Mouse (Mus musculus): ENCODE measurements around the gene F3. TPM values are rescaled to one million over a fixed set of nuclear protein-coding genes. Genes with fewer than 3 reads are reported as not detected.

F3 gene
- polyA plus RNA-seq, 1 experiment from 2014 or later, result 12.1 TPM

GRCm38 (mm10) chr3:121693001-121693730 is 30.2 kb upstream of the F3 start:
- Histone ChIP-seq H3K4me3 (no peak overlapping the region), H3K4me1 (peaks cover 11% of the 10 kb centered on the region), H3K27ac (replicated peaks) (no peak overlapping the region), H3K9me3 (no peaks in the 10 kb centered on the region), H3K27me3 (replicated peaks; ENCODE audit: low read depth, poor library complexity, severe bottlenecking) (no peaks in the 10 kb centered on the region), H3K36me3 (replicated peaks) (no peaks in the 10 kb centered on the region)
- DNase-seq (ENCODE audit: low spot score), result no peak
- 64% methylated on average over 13 of the region's 13 CpGs for WGBS

GRCm38 (mm10) chr3:121693746-121694145 is 29.6 kb upstream of the F3 start:
- Histone ChIP-seq H3K36me3 (replicated peaks) (no peaks in the 10 kb centered on the region), H3K27ac (replicated peaks) (no peak overlapping the region), H3K4me3 (no peak overlapping the region), H3K27me3 (replicated peaks; ENCODE audit: low read depth, poor library complexity, severe bottlenecking) (no peaks in the 10 kb centered on the region), H3K4me1 (peaks cover 14% of the 10 kb centered on the region), H3K9me3 (no peaks in the 10 kb centered on the region)
- DNase-seq (ENCODE audit: low spot score), result no peak
- 71% methylated on average over 5 of the region's 5 CpGs for WGBS

- Histone ChIP-seq H3K36me3 (replicated peaks) (no peaks in the 10 kb centered on the region), H3K4me3 (no peak overlapping the region), H3K27me3 (replicated peaks; ENCODE audit: low read depth, poor library complexity, severe bottlenecking) (no peaks in the 10 kb centered on the region), H3K27ac (replicated peaks) (no peak overlapping the region), H3K4me1 (peaks cover 42% of the 10 kb centered on the region), H3K9me3 (no peaks in the 10 kb centered on the region)
- DNase-seq (ENCODE audit: low spot score), result no peak
- 90% methylated on average over 7 of the region's 7 CpGs for WGBS
Observed at GRCm38 (mm10) chr3:121697169-121697568, 26.2 kb upstream of the F3 start.

GRCm38 (mm10) chr3:121699401-121699800 is 23.9 kb upstream of the F3 start:
- H3K27ac ChIP-seq (replicated peaks), result peak overlapping the region; percentile 40; the same call in 1 of the 2 replicates
- peaks cover 31% of the 10 kb centered on the region for H3K4me1 ChIP-seq
- DNase-seq (ENCODE audit: low spot score), result no peak
- no peak overlapping the region for H3K4me3 ChIP-seq
- no peaks in the 10 kb centered on the region for H3K36me3 ChIP-seq (replicated peaks)
- no peaks in the 10 kb centered on the region for H3K27me3 ChIP-seq (replicated peaks; ENCODE audit: low read depth, poor library complexity, severe bottlenecking)
- no peaks in the 10 kb centered on the region for H3K9me3 ChIP-seq
- 84% methylated on average over 4 of the region's 4 CpGs for WGBS

GRCm38 (mm10) chr3:121699849-121700248 is 23.5 kb upstream of the F3 start:
- H3K27me3 ChIP-seq (replicated peaks; ENCODE audit: low read depth, poor library complexity, severe bottlenecking), result no peaks in the 10 kb centered on the region
- WGBS, result 93% methylated on average over 4 of the region's 4 CpGs
- DNase-seq (ENCODE audit: low spot score), result no peak
- H3K9me3 ChIP-seq, result no peaks in the 10 kb centered on the region
- peaks cover 31% of the 10 kb centered on the region for H3K4me1 ChIP-seq
- H3K4me3 ChIP-seq, result no peak overlapping the region
- H3K36me3 ChIP-seq (replicated peaks), result no peaks in the 10 kb centered on the region
- H3K27ac ChIP-seq (replicated peaks), result peak overlapping the region; percentile 40; the same call in 1 of the 2 replicates

- H3K36me3 ChIP-seq (replicated peaks), result no peaks in the 10 kb centered on the region
- no peak overlapping the region for H3K4me3 ChIP-seq
- H3K27me3 ChIP-seq (replicated peaks; ENCODE audit: low read depth, poor library complexity, severe bottlenecking), result no peaks in the 10 kb centered on the region
- 49% methylated on average over 8 of the region's 8 CpGs for WGBS
- peak; percentile 38 for DNase-seq (ENCODE audit: low spot score)
- peak overlapping the region; percentile 71 for H3K27ac ChIP-seq (replicated peaks)
- peaks cover 31% of the 10 kb centered on the region for H3K4me1 ChIP-seq
- H3K9me3 ChIP-seq, result no peaks in the 10 kb centered on the region
Observed at GRCm38 (mm10) chr3:121700364-121700952, 22.9 kb upstream of the F3 start.

- DNase-seq (ENCODE audit: low spot score), result no peak
- Histone ChIP-seq H3K36me3 (replicated peaks) (no peaks in the 10 kb centered on the region), H3K27me3 (replicated peaks; ENCODE audit: low read depth, poor library complexity, severe bottlenecking) (no peaks in the 10 kb centered on the region), H3K4me1 (peaks cover 31% of the 10 kb centered on the region), H3K9me3 (no peaks in the 10 kb centered on the region), H3K27ac (replicated peaks) (no peak overlapping the region), H3K4me3 (no peak overlapping the region)
- 93% methylated on average over 7 of the region's 7 CpGs for WGBS
Observed at GRCm38 (mm10) chr3:121703155-121703879, 20.0 kb upstream of the F3 start.

GRCm38 (mm10) chr3:121703880-121704243 is 19.5 kb upstream of the F3 start:
- H3K36me3 ChIP-seq (replicated peaks), result no peaks in the 10 kb centered on the region
- no peak overlapping the region for H3K27ac ChIP-seq (replicated peaks)
- WGBS, result 90% methylated on average over 3 of the region's 3 CpGs
- peaks cover 27% of the 10 kb centered on the region for H3K4me1 ChIP-seq
- no peaks in the 10 kb centered on the region for H3K27me3 ChIP-seq (replicated peaks; ENCODE audit: low read depth, poor library complexity, severe bottlenecking)
- H3K9me3 ChIP-seq, result no peaks in the 10 kb centered on the region
- DNase-seq (ENCODE audit: low spot score), result no peak
- no peak overlapping the region for H3K4me3 ChIP-seq

- Histone ChIP-seq H3K36me3 (replicated peaks) (no peaks in the 10 kb centered on the region), H3K27ac (replicated peaks) (no peak overlapping the region), H3K9me3 (no peaks in the 10 kb centered on the region), H3K4me1 (peaks cover 6% of the 10 kb centered on the region), H3K4me3 (no peak overlapping the region), H3K27me3 (replicated peaks; ENCODE audit: low read depth, poor library complexity, severe bottlenecking) (no peaks in the 10 kb centered on the region)
- no peak for DNase-seq (ENCODE audit: low spot score)
- 79% methylated on average over 5 of the region's 5 CpGs for WGBS
Observed at GRCm38 (mm10) chr3:121706087-121706486, 17.2 kb upstream of the F3 start.

- Histone ChIP-seq H3K27ac (replicated peaks) (no peak overlapping the region), H3K4me1 (peaks cover 2% of the 10 kb centered on the region; the same call in 1 of the 2 replicates), H3K36me3 (replicated peaks) (no peaks in the 10 kb centered on the region), H3K27me3 (replicated peaks; ENCODE audit: low read depth, poor library complexity, severe bottlenecking) (no peaks in the 10 kb centered on the region), H3K9me3 (no peaks in the 10 kb centered on the region), H3K4me3 (no peak overlapping the region)
- DNase-seq (ENCODE audit: low spot score), result no peak
- 84% methylated on average over 4 of the region's 4 CpGs for WGBS
Observed at GRCm38 (mm10) chr3:121707106-121707505, 16.2 kb upstream of the F3 start.

- Histone ChIP-seq H3K9me3 (no peaks in the 10 kb centered on the region), H3K4me1 (peaks cover 14% of the 10 kb centered on the region), H3K4me3 (no peak overlapping the region), H3K36me3 (replicated peaks) (no peaks in the 10 kb centered on the region), H3K27ac (replicated peaks) (no peak overlapping the region), H3K27me3 (replicated peaks; ENCODE audit: low read depth, poor library complexity, severe bottlenecking) (no peaks in the 10 kb centered on the region)
- DNase-seq (ENCODE audit: low spot score), result no peak
- WGBS, result 89% methylated on average over 7 of the region's 7 CpGs
Observed at GRCm38 (mm10) chr3:121710894-121711531, 12.3 kb upstream of the F3 start.

- 70% methylated on average over 4 of the region's 4 CpGs for WGBS
- no peak for DNase-seq (ENCODE audit: low spot score)
- Histone ChIP-seq H3K4me1 (peaks cover 14% of the 10 kb centered on the region), H3K27me3 (replicated peaks; ENCODE audit: low read depth, poor library complexity, severe bottlenecking) (no peaks in the 10 kb centered on the region), H3K9me3 (no peaks in the 10 kb centered on the region), H3K36me3 (replicated peaks) (no peaks in the 10 kb centered on the region), H3K27ac (replicated peaks) (no peak overlapping the region), H3K4me3 (no peak overlapping the region)
Observed at GRCm38 (mm10) chr3:121712222-121712621, 11.1 kb upstream of the F3 start.
